Mouse (Mus musculus) forebrain, postnatal 0 days (tissue): ENCODE data around the gene Sox13. TPM values are rescaled to one million over a fixed set of nuclear protein-coding genes. Genes with fewer than 3 reads are reported as not detected.

Experiments used
- ATAC-seq: fragments of 200-750 bp; cut with Nextera tagmentation; 2 replicates; pipeline ENCODE4 v1.8.0; 2017; ENCODE audit warnings: mild to moderate bottlenecking, moderate library complexity
- DNase-seq: peaks from one replicate; pipeline ENCODE4 v3.0.0-alpha.2; 2015
- H3K27ac ChIP-seq: fragments of 300-500 bp; sonication (generic); 2 replicates; pipeline ENCODE4 v1.5.1; 2014; ENCODE audit warnings: low read depth, mild to moderate bottlenecking, antibody characterized with exemption, low read length, moderate library complexity, mixed read lengths
- H3K27me3 ChIP-seq: fragments of 300-500 bp; sonication (generic); 2 replicates; pipeline ENCODE4 v1.6.1; 2014; ENCODE audit warnings: mild to moderate bottlenecking, low read length, mixed read lengths; ENCODE audit not compliant: insufficient read depth
- H3K36me3 ChIP-seq: fragments of 300-500 bp; sonication (generic); 2 replicates; pipeline ENCODE4 v1.6.1; 2014; ENCODE audit warnings: mild to moderate bottlenecking, moderate library complexity; ENCODE audit not compliant: insufficient read depth
- H3K4me1 ChIP-seq: fragments of 300-500 bp; sonication (generic); 2 replicates; pipeline ENCODE4 v1.6.1; 2014; ENCODE audit warnings: antibody characterized with exemption; ENCODE audit not compliant: insufficient read depth
- H3K4me2 ChIP-seq: fragments of 300-500 bp; sonication (generic); 2 replicates; pipeline ENCODE4 v1.6.1; 2014; ENCODE audit warnings: low read depth, mild to moderate bottlenecking, moderate library complexity
- H3K4me3 ChIP-seq: fragments of 300-500 bp; sonication (generic); 2 replicates; pipeline ENCODE4 v1.5.1; 2014; ENCODE audit warnings: low read depth, low read length, mixed read lengths
- H3K9ac ChIP-seq: fragments of 300-500 bp; sonication (generic); 2 replicates; pipeline ENCODE4 v1.6.1; 2014; ENCODE audit warnings: mild to moderate bottlenecking
- H3K9me3 ChIP-seq: fragments of 300-500 bp; sonication (generic); 2 replicates; pipeline ENCODE4 v1.6.1; 2016; ENCODE audit warnings: low read length
- CTCF ChIP-seq: sonication (generic); IDR thresholded peaks from 2 replicates; pipeline ENCODE4 v1.5.1; 2016; ENCODE audit warnings: antibody characterized with exemption, control low read depth, low read depth
- WGBS: fragments of 180-500 bp; shearing (Covaris S2); extraction: QIAGEN DNeasy Blood & Tissue Kit; methylation state at CpG from one replicate; pipeline ENCODE4 v1.1.7; 2014; 5-methylcytosine and 5-hydroxymethylcytosine counted together
- polyA plus RNA-seq: library from polyadenylated mRNA; unstranded; fragments of >200 nt; fragmentation: Nextera tagmentation; extraction: Ambion mirVana; gene quantifications from 2 replicates; pipeline ENCODE4 v1.2.1, GENCODE M21; 2015
- total RNA-seq: library from RNA; depleted of rRNA; stranded (reverse); fragments of >200 nt; gene quantifications from 2 replicates; pipeline ENCODE4 v1.2.3, GENCODE M21; 2014; rRNA removed

The Sox13 gene
- total and polyA plus RNA-seq, 2 experiments from 2014 or later, result 3.0 to 9.7 TPM

DNA sequence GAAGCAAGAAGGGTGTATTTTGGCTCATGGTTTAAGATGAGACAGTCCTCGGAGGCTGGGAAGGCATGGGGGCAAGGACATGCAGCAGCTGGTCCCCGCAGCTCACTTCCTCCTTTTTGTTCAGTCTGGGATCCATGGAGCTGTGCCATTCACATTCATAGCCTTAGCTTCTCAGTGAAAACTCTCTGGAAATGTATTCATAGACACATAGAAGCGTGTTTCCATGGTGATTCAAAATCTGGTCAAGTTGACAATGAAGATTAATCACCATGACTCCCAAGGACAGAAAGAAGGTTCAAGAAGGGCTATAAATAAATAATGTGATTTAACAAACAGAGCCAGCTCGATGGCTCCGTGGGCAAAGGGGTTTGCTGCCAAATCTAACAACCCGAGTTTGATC lies 90.2 kb downstream of the Sox13 start:
- ATAC-seq, result peak; percentile 49
- no peaks in the 10 kb centered on the region for H3K36me3 ChIP-seq
- H3K4me1 ChIP-seq, result peaks cover 17% of the 10 kb centered on the region; the same call in 1 of the 2 replicates
- WGBS, result 41% methylated on average over 6 of the region's 6 CpGs
- DNase-seq, result peak; percentile 54
- no peaks in the 10 kb centered on the region for H3K9me3 ChIP-seq
- no peak overlapping the region for H3K27ac ChIP-seq
- no peak overlapping the region for H3K4me2 ChIP-seq
- H3K4me3 ChIP-seq, result no peak overlapping the region
- no peaks in the 10 kb centered on the region for H3K27me3 ChIP-seq
- no peak for TF ChIP-seq CTCF
- H3K9ac ChIP-seq, result no peak overlapping the region

- H3K36me3 ChIP-seq, result no peaks in the 10 kb centered on the region
- H3K4me2 ChIP-seq, result no peak overlapping the region
- WGBS, result 91% methylated on average over 11 of the region's 11 CpGs
- H3K9me3 ChIP-seq, result no peaks in the 10 kb centered on the region
- H3K9ac ChIP-seq, result no peak overlapping the region
- peaks cover 17% of the 10 kb centered on the region; the same call in 1 of the 2 replicates for H3K4me1 ChIP-seq
- no peaks in the 10 kb centered on the region for H3K27me3 ChIP-seq
- no peak for DNase-seq
- TF ChIP-seq CTCF, result no peak
- no peak overlapping the region for H3K27ac ChIP-seq
- no peak for ATAC-seq
- H3K4me3 ChIP-seq, result no peak overlapping the region
These were observed 91.3 kb downstream of the Sox13 start for GRCm38 (mm10) chr1:133332656-133333430.

Other genes starting within 250 kb of the Sox13 start
- gene Golt1a, start 114.6 kb downstream of the Sox13 start, total RNA-seq, result 0.15 and 0.29 TPM in 2 replicates
- gene Golt1a, start 114.6 kb downstream of the Sox13 start, polyA plus RNA-seq, result 0.19 TPM in 1 of 2 replicates, not detected in the other
- not detected in 2 replicates for gene Kiss1, start 102.5 kb downstream of the Sox13 start, total RNA-seq
- not detected in 2 replicates for gene Kiss1, start 102.5 kb downstream of the Sox13 start, polyA plus RNA-seq
- 0.14 and 0.15 TPM in 2 replicates for gene Ren1, start 73.9 kb downstream of the Sox13 start, total RNA-seq
- 0.12 and 0.88 TPM in 2 replicates for gene Ren1, start 73.9 kb downstream of the Sox13 start, polyA plus RNA-seq
- 15.5 and 25.3 TPM in 2 replicates for gene Etnk2, start 60.8 kb downstream of the Sox13 start, total RNA-seq
- 10.3 and 17.6 TPM in 2 replicates for gene Etnk2, start 60.8 kb downstream of the Sox13 start, polyA plus RNA-seq
- 199 and 291 TPM in 2 replicates for gene Snrpe, start 185.9 kb upstream of the Sox13 start, total RNA-seq
- 418 and 566 TPM in 2 replicates for gene Snrpe, start 185.9 kb upstream of the Sox13 start, polyA plus RNA-seq
- 5.7 and 6.4 TPM in 2 replicates for gene Zbed6, start 236.5 kb upstream of the Sox13 start, total RNA-seq
- gene Zbed6, start 236.5 kb upstream of the Sox13 start, polyA plus RNA-seq, result not detected in 2 replicates
- gene Gm38394, start 236.9 kb upstream of the Sox13 start, total RNA-seq, result 7.0 and 10.0 TPM in 2 replicates
- gene Gm38394, start 236.9 kb upstream of the Sox13 start, polyA plus RNA-seq, result 0.78 and 1.4 TPM in 2 replicates